Mouse (Mus musculus) heart, adult 9 months (tissue): ENCODE data around the gene Gbp3.

ENCODE experiments used
- DNase-seq, 2 experiments: peaks; one replicate each; pipeline ENCODE4 v3.0.0; 2022; ENCODE audit warnings: low spot score in 2 of 2

Gene Gbp3

GRCm38 (mm10) chr3:142588888-142589287 is 29.1 kb downstream of the Gbp3 start:
- DNase-seq = peak in 1 of 2 experiments; percentile 30

- no peak for DNase-seq
These were observed 30.7 kb downstream of the Gbp3 start for GRCm38 (mm10) chr3:142590431-142591067.

- no peak for DNase-seq
These were observed 34.7 kb downstream of the Gbp3 start, which contains the start of gene Gbp2b for GRCm38 (mm10) chr3:142594547-142594946. Gbp2b (plus strand) TSS chr3:142594847.

GRCm38 (mm10) chr3:142597923-142598322 is 38.1 kb downstream of the Gbp3 start:
- DNase-seq = no peak

- DNase-seq = no peak
These were observed 41.8 kb downstream of the Gbp3 start for GRCm38 (mm10) chr3:142601675-142602074.

- DNase-seq = no peak
These were observed 58.8 kb downstream of the Gbp3 start for GRCm38 (mm10) chr3:142618658-142619057.

GRCm38 (mm10) chr3:142619606-142620005 is 59.8 kb downstream of the Gbp3 start:
- peak in 1 of 2 experiments; percentile 13 for DNase-seq

GRCm38 (mm10) chr3:142620111-142620955 is 60.5 kb downstream of the Gbp3 start, which contains the start of gene Gbp2:
Gbp2 (plus strand) TSS chr3:142620602.
- DNase-seq = peak; percentile 78 to 82

- DNase-seq = no peak
These were observed 61.2 kb downstream of the Gbp3 start for GRCm38 (mm10) chr3:142620956-142621562.
